Mouse (Mus musculus) left cerebral cortex, adult 11 months (tissue): ENCODE results near the gene Fam171a1.

Experiments
- DNase-seq: peaks from one replicate; pipeline ENCODE4 v3.0.0; 2022; ENCODE audit warnings: low spot score

Fam171a1 gene

GRCm38 (mm10) chr2:3273349-3273748 is 159.3 kb downstream of the Fam171a1 start:
- no peak for DNase-seq

DNA sequence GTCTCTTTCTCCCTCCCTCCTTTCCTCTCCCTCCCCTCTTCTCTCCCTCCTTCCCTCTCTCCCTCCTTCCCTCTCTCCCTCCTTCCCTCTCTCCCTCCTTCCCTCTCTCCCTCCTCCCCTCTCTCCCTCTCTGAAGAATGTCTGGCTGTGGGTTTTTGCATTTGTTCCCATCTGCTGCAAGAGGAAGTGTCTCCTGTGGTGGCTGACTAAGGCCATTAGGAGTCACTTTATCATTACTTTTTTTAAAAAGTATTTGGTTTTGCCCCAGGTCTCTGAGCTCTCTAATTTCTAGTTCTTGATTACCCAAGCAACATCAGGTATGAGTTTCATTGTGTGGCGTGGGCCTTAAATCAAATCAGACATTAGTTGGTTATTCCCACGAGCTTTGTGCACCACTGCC is 162.1 kb downstream of the Fam171a1 start:
- DNase-seq = no peak
